Mouse (Mus musculus) effector memory CD4-positive, alpha-beta T cell, adult 5 months (primary cell): ENCODE data around the gene Col6a3. TPM values are rescaled to one million over a fixed set of nuclear protein-coding genes. Genes with fewer than 3 reads are reported as not detected.

Experiments used
- polyA plus RNA-seq: library from polyadenylated mRNA; unstranded; fragments of 100-300 nt; shearing (Covaris generic); gene quantifications from one replicate; pipeline ENCODE4 v1.2.1, GENCODE M21; 2017

The Col6a3 gene
- 0.26 TPM for polyA plus RNA-seq

DNA sequence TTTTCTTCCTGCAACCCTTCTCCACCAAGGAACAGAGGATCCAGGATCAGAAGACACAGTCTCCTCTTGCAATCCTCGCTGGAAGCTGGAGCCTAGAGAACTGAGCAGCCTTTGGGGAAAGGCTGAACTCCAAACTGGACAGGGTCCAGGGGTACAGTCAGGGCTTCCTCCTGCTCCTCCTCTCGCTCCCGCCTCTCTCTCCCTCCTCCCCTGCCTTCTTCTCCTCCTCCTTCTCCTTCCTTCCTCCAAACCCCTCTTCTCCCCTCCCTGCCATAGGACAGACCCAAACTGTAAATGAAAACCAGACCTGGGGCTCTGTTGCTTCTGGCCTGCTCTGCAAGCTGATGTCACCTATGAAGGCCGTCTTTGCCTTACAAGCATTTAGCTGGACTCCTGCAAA lies at the start of gene Col6a3:
TSS of gene Col6a3 (minus strand) at position 136 of the 400 bp plus-strand sequence.

Other genes with a start within 250 kb of the Col6a3 start
- 109 TPM for gene Cops8, start 241.0 kb downstream of the Col6a3 start, polyA plus RNA-seq
- not detected for gene Mlph, start 71.1 kb upstream of the Col6a3 start, polyA plus RNA-seq
- not detected for gene Prlh, start 109.1 kb upstream of the Col6a3 start, polyA plus RNA-seq
- gene Rab17, start 125.7 kb upstream of the Col6a3 start, polyA plus RNA-seq, result not detected
- 270 TPM for gene Lrrfip1, start 154.8 kb upstream of the Col6a3 start, polyA plus RNA-seq